Mouse (Mus musculus) kidney, postnatal 25 days (tissue): ENCODE data around the gene Smarca2.

Source experiments
- DNase-seq, 2 experiments: peaks; one replicate each; pipeline ENCODE4 v3.0.0; 2021; ENCODE audit warnings: mixed read lengths in 2 of 2

Smarca2 gene

GRCm38 (mm10) chr19:26790386-26791346, 185.8 kb downstream of the Smarca2 start:
- no peak for DNase-seq

- DNase-seq, result no peak
Observed at GRCm38 (mm10) chr19:26794315-26794714, 189.5 kb downstream of the Smarca2 start.

GRCm38 (mm10) chr19:26796006-26796405, 191.2 kb downstream of the Smarca2 start:
- no peak for DNase-seq

DNA sequence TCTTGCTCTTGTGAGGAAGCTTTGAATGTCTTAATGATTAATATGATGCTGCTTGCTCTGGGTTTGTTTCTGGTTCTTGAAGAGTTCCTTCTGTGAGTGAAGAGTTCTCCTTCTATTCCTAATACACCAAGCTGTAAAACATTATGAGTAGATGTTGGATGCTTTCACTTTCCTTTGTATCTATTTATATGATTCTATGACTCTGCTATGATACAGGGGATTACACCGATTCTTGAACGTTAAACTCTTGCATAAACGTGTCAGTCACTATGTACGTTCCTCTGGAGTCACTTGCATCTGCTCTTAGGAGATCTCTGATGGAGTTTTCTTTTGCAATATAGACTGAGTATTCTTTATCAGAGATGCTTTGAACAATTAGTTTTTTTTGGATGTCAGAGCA, 199.6 kb downstream of the Smarca2 start:
- DNase-seq, result no peak

- peak; percentile 7 to 39 for DNase-seq
Observed at GRCm38 (mm10) chr19:26814629-26815028, 209.8 kb downstream of the Smarca2 start.

DNA sequence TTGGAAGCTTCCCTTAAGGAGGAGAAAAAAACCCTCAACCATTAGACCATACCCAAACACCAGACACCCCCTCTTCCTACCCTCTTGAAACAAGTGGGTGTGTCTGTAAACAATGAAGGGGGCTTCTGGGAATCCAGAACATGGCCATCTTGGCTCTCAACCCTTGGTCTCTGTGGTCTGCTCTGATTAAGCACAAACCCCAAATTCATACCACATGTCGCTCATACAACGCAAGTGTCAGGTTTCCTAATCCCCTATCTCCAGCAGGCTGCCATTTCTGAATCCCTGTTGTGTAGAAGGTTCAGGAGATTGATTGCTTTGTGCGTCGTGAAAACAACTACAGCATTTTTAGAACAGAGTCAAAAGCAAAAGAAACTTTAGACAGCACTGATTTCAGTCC, 213.1 kb downstream of the Smarca2 start:
- no peak for DNase-seq
